Mouse (Mus musculus): ENCODE results near the gene Ehbp1. TPM values are rescaled to one million over a fixed set of nuclear protein-coding genes. Genes with fewer than 3 reads are reported as not detected.

Ehbp1 gene
- total and polyA plus RNA-seq, 2 experiments from 2014 or later: 15.4 to 33.4 TPM

- Histone ChIP-seq H3K4me2 (ENCODE audit: low read depth, low read length, poor library complexity, severe bottlenecking) (no peak overlapping the region), H3K27ac (ENCODE audit: low read depth, low read length) (no peak overlapping the region), H3K4me1 (ENCODE audit: insufficient read depth, low read length) (no peaks in the 10 kb centered on the region), H3K36me3 (ENCODE audit: insufficient read depth, low read length) (peaks cover 10% of the 10 kb centered on the region; the same call in 1 of the 2 replicates), H3K9ac (replicated peaks; ENCODE audit: low read length, poor library complexity, severe bottlenecking) (no peak overlapping the region), H3K4me3 (ENCODE audit: low read depth, low read length) (no peak overlapping the region), H3K9me3 (ENCODE audit: low read length) (no peaks in the 10 kb centered on the region), H3K27me3 (ENCODE audit: insufficient read depth, low read length) (no peaks in the 10 kb centered on the region)
- ATAC-seq (ENCODE audit: low FRiP score) (no peak), DNase-seq (ENCODE audit: low spot score) (no peak)
- WGBS: 23% methylated on average over 3 of the region's 3 CpGs
- no peak for TF ChIP-seq CTCF (IDR thresholded peaks at IDR 0.05)
These were observed 325.8 kb downstream of the Ehbp1 start for GRCm38 (mm10) chr11:22016341-22016740.

GRCm38 (mm10) chr11:22008817-22009216 lies 333.3 kb downstream of the Ehbp1 start:
- ATAC-seq (ENCODE audit: low FRiP score) (no peak), DNase-seq (ENCODE audit: low spot score) (no peak)
- peaks cover 37% of the 10 kb centered on the region for H3K27me3 ChIP-seq (ENCODE audit: insufficient read depth, low read length)
- H3K36me3 ChIP-seq (ENCODE audit: insufficient read depth, low read length): no peaks in the 10 kb centered on the region
- WGBS: 59% methylated on average over 2 of the region's 2 CpGs
- H3K4me1 ChIP-seq (ENCODE audit: insufficient read depth, low read length): no peaks in the 10 kb centered on the region
- no peak for TF ChIP-seq CTCF (IDR thresholded peaks at IDR 0.05)
- no peaks in the 10 kb centered on the region for H3K9me3 ChIP-seq (ENCODE audit: low read length)
- peak overlapping the region; percentile 23 for H3K4me2 ChIP-seq (ENCODE audit: low read depth, low read length, poor library complexity, severe bottlenecking)
- H3K9ac ChIP-seq (replicated peaks; ENCODE audit: low read length, poor library complexity, severe bottlenecking): no peak overlapping the region
- no peak overlapping the region for H3K4me3 ChIP-seq (ENCODE audit: low read depth, low read length)
- H3K27ac ChIP-seq (ENCODE audit: low read depth, low read length): no peak overlapping the region

GRCm38 (mm10) chr11:22008129-22008596 lies 333.9 kb downstream of the Ehbp1 start:
- Histone ChIP-seq H3K9ac (replicated peaks; ENCODE audit: low read length, poor library complexity, severe bottlenecking) (no peak overlapping the region), H3K4me2 (ENCODE audit: low read depth, low read length, poor library complexity, severe bottlenecking) (peak overlapping the region; percentile 23), H3K27me3 (ENCODE audit: insufficient read depth, low read length) (peaks cover 40% of the 10 kb centered on the region), H3K36me3 (ENCODE audit: insufficient read depth, low read length) (no peaks in the 10 kb centered on the region), H3K9me3 (ENCODE audit: low read length) (no peaks in the 10 kb centered on the region), H3K4me3 (ENCODE audit: low read depth, low read length) (peak overlapping the region; percentile 12; the same call in 1 of the 2 replicates), H3K4me1 (ENCODE audit: insufficient read depth, low read length) (no peaks in the 10 kb centered on the region), H3K27ac (ENCODE audit: low read depth, low read length) (peak overlapping the region; percentile 43; the same call in 1 of the 2 replicates)
- no peak; the same call in 1 of the 2 replicates for ATAC-seq (ENCODE audit: low FRiP score)
- WGBS: 27% methylated on average over 10 of the region's 10 CpGs
- DNase-seq (ENCODE audit: low spot score): no peak
- no peak for TF ChIP-seq CTCF (IDR thresholded peaks at IDR 0.05)

- TF ChIP-seq CTCF (IDR thresholded peaks at IDR 0.05): no peak
- Histone ChIP-seq H3K9me3 (ENCODE audit: low read length) (no peaks in the 10 kb centered on the region), H3K4me2 (ENCODE audit: low read depth, low read length, poor library complexity, severe bottlenecking) (peak overlapping the region; percentile 23), H3K9ac (replicated peaks; ENCODE audit: low read length, poor library complexity, severe bottlenecking) (no peak overlapping the region), H3K4me1 (ENCODE audit: insufficient read depth, low read length) (no peaks in the 10 kb centered on the region), H3K4me3 (ENCODE audit: low read depth, low read length) (0 out of 2 replicates have a peak overlapping the region, but pooled peaks have one; percentile 12), H3K36me3 (ENCODE audit: insufficient read depth, low read length) (no peaks in the 10 kb centered on the region), H3K27me3 (ENCODE audit: insufficient read depth, low read length) (peaks cover 40% of the 10 kb centered on the region), H3K27ac (ENCODE audit: low read depth, low read length) (peak overlapping the region; percentile 43; the same call in 1 of the 2 replicates)
- ATAC-seq (ENCODE audit: low FRiP score) (no peak), DNase-seq (ENCODE audit: low spot score) (no peak)
- 25% methylated on average over 6 of the region's 6 CpGs for WGBS
These were observed 334.3 kb downstream of the Ehbp1 start for GRCm38 (mm10) chr11:22007781-22008110.

- TF ChIP-seq CTCF (IDR thresholded peaks at IDR 0.05): no peak
- Histone ChIP-seq H3K27ac (ENCODE audit: low read depth, low read length) (peak overlapping the region; percentile 43; the same call in 1 of the 2 replicates), H3K4me3 (ENCODE audit: low read depth, low read length) (no peak overlapping the region), H3K4me2 (ENCODE audit: low read depth, low read length, poor library complexity, severe bottlenecking) (peak overlapping the region; percentile 23), H3K9ac (replicated peaks; ENCODE audit: low read length, poor library complexity, severe bottlenecking) (no peak overlapping the region), H3K4me1 (ENCODE audit: insufficient read depth, low read length) (no peaks in the 10 kb centered on the region), H3K36me3 (ENCODE audit: insufficient read depth, low read length) (no peaks in the 10 kb centered on the region), H3K9me3 (ENCODE audit: low read length) (no peaks in the 10 kb centered on the region), H3K27me3 (ENCODE audit: insufficient read depth, low read length) (peaks cover 40% of the 10 kb centered on the region)
- WGBS: 30% methylated on average over 20 of the region's 20 CpGs
- no peak for DNase-seq (ENCODE audit: low spot score)
- no peak for ATAC-seq (ENCODE audit: low FRiP score)
These were observed 334.9 kb downstream of the Ehbp1 start for GRCm38 (mm10) chr11:22007088-22007780.

GRCm38 (mm10) chr11:22006471-22007087 lies 335.5 kb downstream of the Ehbp1 start:
- Histone ChIP-seq H3K9me3 (ENCODE audit: low read length) (no peaks in the 10 kb centered on the region), H3K4me3 (ENCODE audit: low read depth, low read length) (no peak overlapping the region), H3K4me1 (ENCODE audit: insufficient read depth, low read length) (peaks cover 2% of the 10 kb centered on the region; the same call in 1 of the 2 replicates), H3K27ac (ENCODE audit: low read depth, low read length) (0 out of 2 replicates have a peak overlapping the region, but pooled peaks have one; percentile 1), H3K4me2 (ENCODE audit: low read depth, low read length, poor library complexity, severe bottlenecking) (peak overlapping the region; percentile 23), H3K36me3 (ENCODE audit: insufficient read depth, low read length) (no peaks in the 10 kb centered on the region), H3K27me3 (ENCODE audit: insufficient read depth, low read length) (peaks cover 43% of the 10 kb centered on the region), H3K9ac (replicated peaks; ENCODE audit: low read length, poor library complexity, severe bottlenecking) (no peak overlapping the region)
- no peak for ATAC-seq (ENCODE audit: low FRiP score)
- no peak for TF ChIP-seq CTCF (IDR thresholded peaks at IDR 0.05)
- no peak for DNase-seq (ENCODE audit: low spot score)
- 53% methylated on average over 12 of the region's 12 CpGs for WGBS
